Mouse (Mus musculus) mouse trophoblast stem cell (cell line): ENCODE measurements around the gene Gpx3.
"Not testable (repeated sequence)": the region's sequence is repeated elsewhere in the genome, so short reads cannot be mapped to it uniquely, and the experiment has no call there.

ENCODE experiments used
- in situ Hi-C, 2 experiments: fragments of 300-500 bp; cut with MseI, MboI; formaldehyde crosslinking; loops; 2 replicates in 1 of 2; 3 replicates in 1 of 2; pipeline ENCODE4 v1.15.1; 2025

The Gpx3 gene

GRCm38 (mm10) chr11:54879922-54880321 lies 22.3 kb upstream of the Gpx3 start:
- in situ Hi-C loops = loop anchor here (5.0 kb wide), 3 partner anchors 42 to 107 kb away; no protein-coding TSS in a partner anchor

- in situ Hi-C loops = loop anchor here (5.0 kb wide), 1 partner anchor 41 kb away; no protein-coding TSS in a partner anchor
Observed at GRCm38 (mm10) chr11:54881051-54881474, 21.2 kb upstream of the Gpx3 start.

GRCm38 (mm10) chr11:54882671-54883070 lies 19.6 kb upstream of the Gpx3 start:
- in situ Hi-C loops = loop anchor here (5.0 kb wide), 1 partner anchor 40 kb away; no protein-coding TSS in a partner anchor

GRCm38 (mm10) chr11:54884197-54884828 lies 17.9 kb upstream of the Gpx3 start:
- in situ Hi-C loops = loop anchor here (5.0 kb wide), 1 partner anchor 38 kb away; no protein-coding TSS in a partner anchor

- in situ Hi-C loops = loop anchor here (5.0 kb wide), 1 partner anchor 37 kb away; no protein-coding TSS in a partner anchor
Observed at GRCm38 (mm10) chr11:54884937-54885336, 17.3 kb upstream of the Gpx3 start.

GRCm38 (mm10) chr11:54885406-54885805 lies 16.8 kb upstream of the Gpx3 start:
- in situ Hi-C loops = no loop called here

GRCm38 (mm10) chr11:54887927-54888326 lies 14.3 kb upstream of the Gpx3 start:
- in situ Hi-C loops = no loop called here

- in situ Hi-C loops = no loop called here
Observed at GRCm38 (mm10) chr11:54891341-54891740, 10.9 kb upstream of the Gpx3 start.

- in situ Hi-C loops = no loop called here
Observed at GRCm38 (mm10) chr11:54892091-54892490, 10.2 kb upstream of the Gpx3 start.

- in situ Hi-C loops = no loop called here
Observed at GRCm38 (mm10) chr11:54894589-54894988, 7.7 kb upstream of the Gpx3 start.

- in situ Hi-C loops = not testable (repeated sequence)
Observed at GRCm38 (mm10) chr11:54896646-54897045, 5.6 kb upstream of the Gpx3 start.

- in situ Hi-C loops = no loop called here
Observed at GRCm38 (mm10) chr11:54897470-54897869, 4.8 kb upstream of the Gpx3 start.

GRCm38 (mm10) chr11:54899657-54900056 lies 2.6 kb upstream of the Gpx3 start:
- in situ Hi-C loops = no loop called here

GRCm38 (mm10) chr11:54903339-54903738 lies 1.1 kb downstream of the Gpx3 start:
- in situ Hi-C loops = no loop called here

GRCm38 (mm10) chr11:54903940-54904706 lies 1.9 kb downstream of the Gpx3 start:
- in situ Hi-C loops = no loop called here

GRCm38 (mm10) chr11:54905086-54905485 lies 2.8 kb downstream of the Gpx3 start:
- in situ Hi-C loops = no loop called here

GRCm38 (mm10) chr11:54905931-54906330 lies 3.7 kb downstream of the Gpx3 start:
- in situ Hi-C loops = no loop called here

- in situ Hi-C loops = no loop called here
Observed at GRCm38 (mm10) chr11:54906466-54906865, 4.2 kb downstream of the Gpx3 start.

GRCm38 (mm10) chr11:54907259-54907658 lies 5.0 kb downstream of the Gpx3 start:
- in situ Hi-C loops = no loop called here

GRCm38 (mm10) chr11:54909273-54909672 lies 7.0 kb downstream of the Gpx3 start:
- in situ Hi-C loops = no loop called here

- in situ Hi-C loops = no loop called here
Observed at GRCm38 (mm10) chr11:54910081-54910665, 7.9 kb downstream of the Gpx3 start.

- in situ Hi-C loops = no loop called here
Observed at GRCm38 (mm10) chr11:54911201-54911600, 8.9 kb downstream of the Gpx3 start.
